Mouse (Mus musculus): ENCODE results near the gene Sowahb. TPM values are rescaled to one million over a fixed set of nuclear protein-coding genes. Genes with fewer than 3 reads are reported as not detected.

Sowahb gene
- polyA plus RNA-seq, 1 experiment from 2014 or later = 2.2 TPM

DNA sequence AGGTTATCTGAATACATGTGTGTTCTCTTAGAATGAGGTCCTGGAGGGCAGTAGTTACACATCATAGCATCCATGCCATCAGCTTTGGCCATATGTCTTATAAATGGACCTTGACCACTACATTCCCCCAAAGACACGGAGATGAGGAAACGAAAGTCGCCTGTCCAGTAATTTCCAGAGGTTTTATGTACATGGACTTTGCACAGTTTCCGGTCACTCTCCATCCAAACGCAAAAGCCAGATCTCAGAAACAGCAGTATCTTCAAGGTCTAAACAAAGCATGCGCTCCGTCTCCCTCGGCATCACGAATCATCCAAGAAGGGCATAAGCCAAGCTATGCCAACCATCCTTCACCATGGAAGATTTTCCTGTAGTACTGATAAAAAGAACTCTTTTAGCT is 36.6 kb downstream of the Sowahb start:
- DNase-seq (ENCODE audit: low spot score) (no peak), ATAC-seq (replicated peaks; ENCODE audit: low FRiP score, low read depth) (no peak)
- H3K9me3 ChIP-seq (replicated peaks; ENCODE audit: low read length) = no peaks in the 10 kb centered on the region
- H3K36me3 ChIP-seq (ENCODE audit: insufficient read depth, low read length) = no peaks in the 10 kb centered on the region
- H3K9ac ChIP-seq (ENCODE audit: low read depth, low read length) = no peak overlapping the region
- 87% methylated on average over 9 of the region's 9 CpGs for WGBS
- no peak for TF ChIP-seq CTCF (IDR thresholded peaks at IDR 0.05; ENCODE audit: low read depth)
- no peak overlapping the region for H3K27ac ChIP-seq
- H3K4me3 ChIP-seq (replicated peaks; ENCODE audit: low read depth, low read length) = no peak overlapping the region
- H3K4me1 ChIP-seq (replicated peaks; ENCODE audit: insufficient read depth, low read length) = peaks cover 9% of the 10 kb centered on the region; the same call in 1 of the 2 replicates
- H3K27me3 ChIP-seq (ENCODE audit: insufficient read depth, low read length) = no peaks in the 10 kb centered on the region
- H3K4me2 ChIP-seq (ENCODE audit: low read length) = no peak overlapping the region

DNA sequence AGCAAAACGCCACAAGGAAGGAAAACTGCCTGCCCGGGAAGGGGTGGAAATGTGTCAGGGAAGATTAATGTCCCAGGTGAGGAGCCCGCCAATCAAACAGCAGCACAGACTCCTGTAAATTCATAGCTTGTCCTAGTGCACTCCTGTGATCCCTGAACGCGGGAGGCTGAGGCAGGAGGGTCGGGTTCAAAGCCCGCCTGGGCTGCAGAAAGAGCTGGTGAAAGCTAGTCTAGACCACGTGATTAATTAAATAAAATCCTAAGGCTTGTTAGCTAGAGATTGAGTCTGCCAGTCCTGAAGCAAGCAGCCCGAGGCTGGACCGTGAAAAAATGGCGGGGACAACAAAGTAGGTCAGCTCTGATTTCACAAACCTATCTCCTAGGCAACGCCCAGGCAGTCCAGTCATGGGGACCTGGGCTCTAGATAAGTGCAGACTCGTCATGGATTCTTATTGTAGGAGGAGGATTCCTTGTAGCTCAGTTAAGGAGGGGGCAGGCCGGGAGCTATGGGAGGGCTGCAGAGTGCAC is 38.9 kb downstream of the Sowahb start:
- Histone ChIP-seq H3K4me3 (replicated peaks; ENCODE audit: low read depth, low read length) (peak overlapping the region; percentile 11), H3K9ac (ENCODE audit: low read depth, low read length) (peak overlapping the region; percentile 41; the same call in 1 of the 2 replicates), H3K27me3 (ENCODE audit: insufficient read depth, low read length) (no peaks in the 10 kb centered on the region), H3K36me3 (ENCODE audit: insufficient read depth, low read length) (no peaks in the 10 kb centered on the region), H3K9me3 (replicated peaks; ENCODE audit: low read length) (no peaks in the 10 kb centered on the region), H3K27ac (peak overlapping the region; percentile 75), H3K4me1 (replicated peaks; ENCODE audit: insufficient read depth, low read length) (peaks cover 13% of the 10 kb centered on the region; the same call in 1 of the 2 replicates), H3K4me2 (ENCODE audit: low read length) (peak overlapping the region; percentile 47)
- DNase-seq (ENCODE audit: low spot score) (no peak), ATAC-seq (replicated peaks; ENCODE audit: low FRiP score, low read depth) (peak; percentile 48)
- WGBS = 34% methylated on average over 14 of the region's 14 CpGs
- no peak for TF ChIP-seq CTCF (IDR thresholded peaks at IDR 0.05; ENCODE audit: low read depth)

GRCm38 (mm10) chr5:93005229-93005814 is 39.5 kb downstream of the Sowahb start:
- peaks cover 14% of the 10 kb centered on the region; the same call in 1 of the 2 replicates for H3K4me1 ChIP-seq (replicated peaks; ENCODE audit: insufficient read depth, low read length)
- peak overlapping the region; percentile 47 for H3K4me2 ChIP-seq (ENCODE audit: low read length)
- ATAC-seq (replicated peaks; ENCODE audit: low FRiP score, low read depth) (peak; percentile 19; the same call in 1 of the 2 replicates), DNase-seq (ENCODE audit: low spot score) (peak; percentile 87)
- 3% methylated on average over 20 of the region's 20 CpGs for WGBS
- H3K36me3 ChIP-seq (ENCODE audit: insufficient read depth, low read length) = no peaks in the 10 kb centered on the region
- H3K27ac ChIP-seq = peak overlapping the region; percentile 75
- H3K9ac ChIP-seq (ENCODE audit: low read depth, low read length) = peak overlapping the region; percentile 41; the same call in 1 of the 2 replicates
- H3K27me3 ChIP-seq (ENCODE audit: insufficient read depth, low read length) = no peaks in the 10 kb centered on the region
- TF ChIP-seq CTCF (IDR thresholded peaks at IDR 0.05; ENCODE audit: low read depth) = no peak
- no peaks in the 10 kb centered on the region for H3K9me3 ChIP-seq (replicated peaks; ENCODE audit: low read length)
- peak overlapping the region; percentile 11 for H3K4me3 ChIP-seq (replicated peaks; ENCODE audit: low read depth, low read length)

GRCm38 (mm10) chr5:93002615-93003014 is 42.2 kb downstream of the Sowahb start:
- WGBS = 86% methylated on average over 2 of the region's 2 CpGs

DNA sequence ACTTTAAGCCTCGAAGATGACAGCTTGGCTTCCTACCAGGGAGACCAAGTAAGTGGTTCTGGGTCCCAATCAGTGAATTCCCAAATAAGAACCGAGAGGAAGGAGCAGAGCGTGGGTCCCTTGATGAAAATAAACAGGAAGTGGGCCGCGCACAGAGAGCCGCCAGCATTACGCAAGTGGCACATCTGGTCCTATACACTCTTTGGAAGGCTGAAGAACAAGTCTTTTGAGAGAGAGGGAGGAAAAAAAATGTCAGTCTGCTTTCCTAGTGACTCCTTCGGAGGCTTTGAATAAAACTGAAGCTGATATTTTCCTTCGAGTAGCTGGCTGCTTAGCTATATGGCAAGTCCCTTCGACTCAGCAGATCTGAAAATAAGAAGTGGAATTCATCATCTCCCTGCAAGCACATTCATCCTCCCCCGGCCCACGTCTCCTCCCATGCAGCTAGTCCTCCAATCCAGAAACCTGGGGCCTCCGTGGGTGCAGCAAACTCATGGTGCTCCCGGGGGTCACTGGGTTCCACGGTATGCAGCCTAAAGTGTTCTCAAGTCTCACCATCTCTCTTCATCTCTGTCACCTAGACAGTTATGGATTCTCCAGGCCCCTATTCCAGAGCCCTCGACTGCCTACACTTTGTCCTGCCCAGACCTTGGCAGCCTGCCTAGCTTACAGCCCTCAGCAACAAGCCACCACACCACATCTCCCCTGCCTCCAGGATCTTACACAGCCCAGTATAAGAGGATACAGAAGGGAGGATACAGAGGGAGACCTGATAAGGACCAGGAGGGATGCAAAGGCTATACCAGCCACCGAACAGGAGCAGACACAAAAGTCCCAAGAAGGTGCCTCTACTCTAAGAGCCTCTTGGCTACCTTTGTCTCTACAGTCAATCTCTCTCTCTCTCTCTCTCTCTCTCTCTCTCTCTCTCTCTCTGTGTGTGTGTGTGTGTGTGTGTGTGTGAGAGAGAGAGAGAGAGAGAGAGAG is 43.8 kb downstream of the Sowahb start:
- H3K4me1 ChIP-seq (replicated peaks; ENCODE audit: insufficient read depth, low read length) = peaks cover 18% of the 10 kb centered on the region; the same call in 1 of the 2 replicates
- WGBS = 29% methylated on average over 17 of the region's 17 CpGs
- no peak for ATAC-seq (replicated peaks; ENCODE audit: low FRiP score, low read depth)
- no peaks in the 10 kb centered on the region for H3K27me3 ChIP-seq (ENCODE audit: insufficient read depth, low read length)
- DNase-seq (ENCODE audit: low spot score) = peak; percentile 76
- H3K36me3 ChIP-seq (ENCODE audit: insufficient read depth, low read length) = no peaks in the 10 kb centered on the region
- H3K9ac ChIP-seq (ENCODE audit: low read depth, low read length) = no peak overlapping the region
- H3K4me2 ChIP-seq (ENCODE audit: low read length) = no peak overlapping the region
- H3K27ac ChIP-seq = peak overlapping the region; percentile 82
- H3K9me3 ChIP-seq (replicated peaks; ENCODE audit: low read length) = no peaks in the 10 kb centered on the region
- H3K4me3 ChIP-seq (replicated peaks; ENCODE audit: low read depth, low read length) = no peak overlapping the region
- no peak for TF ChIP-seq CTCF (IDR thresholded peaks at IDR 0.05; ENCODE audit: low read depth)

More at GRCm38 (mm10) chr5:93002615-93003014, 42.2 kb downstream of the Sowahb start:
- TF ChIP-seq CTCF (IDR thresholded peaks at IDR 0.05; ENCODE audit: low read depth) = no peak
- Histone ChIP-seq H3K27ac (no peak overlapping the region), H3K4me1 (replicated peaks; ENCODE audit: insufficient read depth, low read length) (peaks cover 14% of the 10 kb centered on the region; the same call in 1 of the 2 replicates), H3K9ac (ENCODE audit: low read depth, low read length) (no peak overlapping the region), H3K4me2 (ENCODE audit: low read length) (no peak overlapping the region), H3K36me3 (ENCODE audit: insufficient read depth, low read length) (no peaks in the 10 kb centered on the region), H3K27me3 (ENCODE audit: insufficient read depth, low read length) (no peaks in the 10 kb centered on the region), H3K9me3 (replicated peaks; ENCODE audit: low read length) (no peaks in the 10 kb centered on the region), H3K4me3 (replicated peaks; ENCODE audit: low read depth, low read length) (no peak overlapping the region)
- DNase-seq (ENCODE audit: low spot score) (no peak), ATAC-seq (replicated peaks; ENCODE audit: low FRiP score, low read depth) (no peak)

DNA sequence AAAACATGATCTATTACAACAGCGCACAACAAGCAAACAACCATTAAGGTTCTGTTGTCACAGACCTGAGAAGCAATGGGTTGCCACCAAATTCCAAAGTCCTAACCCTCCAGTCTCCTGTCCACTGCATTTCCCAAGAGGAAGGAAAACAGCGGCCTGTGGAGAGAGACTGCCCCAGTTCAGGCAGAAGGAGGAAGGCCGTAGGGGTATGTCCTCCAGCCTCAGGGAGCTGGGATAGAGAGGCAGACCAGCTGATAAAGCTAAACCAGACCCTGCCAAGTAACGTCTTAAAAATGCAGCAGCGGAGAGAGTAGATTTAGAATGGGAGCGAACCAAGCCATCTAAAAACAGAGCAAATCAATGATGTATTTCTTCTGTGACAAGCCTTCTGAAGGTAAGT is 44.8 kb downstream of the Sowahb start:
- TF ChIP-seq CTCF (IDR thresholded peaks at IDR 0.05; ENCODE audit: low read depth) = no peak
- H3K9me3 ChIP-seq (replicated peaks; ENCODE audit: low read length) = no peaks in the 10 kb centered on the region
- peak overlapping the region; percentile 82 for H3K27ac ChIP-seq
- H3K4me1 ChIP-seq (replicated peaks; ENCODE audit: insufficient read depth, low read length) = 0 out of 2 replicates have a peak, but pooled peaks cover 10% of the 10 kb centered on the region
- H3K4me2 ChIP-seq (ENCODE audit: low read length) = no peak overlapping the region
- WGBS = 53% methylated on average over 6 of the region's 6 CpGs
- H3K9ac ChIP-seq (ENCODE audit: low read depth, low read length) = no peak overlapping the region
- no peak overlapping the region for H3K4me3 ChIP-seq (replicated peaks; ENCODE audit: low read depth, low read length)
- H3K27me3 ChIP-seq (ENCODE audit: insufficient read depth, low read length) = no peaks in the 10 kb centered on the region
- ATAC-seq (replicated peaks; ENCODE audit: low FRiP score, low read depth) (no peak), DNase-seq (ENCODE audit: low spot score) (no peak)
- H3K36me3 ChIP-seq (ENCODE audit: insufficient read depth, low read length) = no peaks in the 10 kb centered on the region
